23 mouse cellular contexts compared by ENCODE assay signal in genomic region chr13:98360391-98360790, GRCm38 (mm10). TPM values are rescaled to one million over a fixed set of nuclear protein-coding genes. Genes with fewer than 3 reads are reported as not detected.
"Had no signal": no experiment of that assay in that cellular context is flagged by ENCODE, and none has a peak within 500 bp of the region (broad histone marks: within the 10 kb centered on the region; RNA-seq: fewer than 3 reads in every experiment).

No protein-coding gene starts in this region.

- H3K4me3 ChIP-seq: layer of hippocampus, adult 2 months; limb, embryonic 10.5 days; limb, embryonic 13.5 days; liver, embryonic 12.5 days; liver, embryonic 15.5 days; lung, embryonic 15.5 days; megakaryocyte, embryonic 14.5 days; midbrain, embryonic 12.5 days had no signal

- H3K4me2 ChIP-seq: limb, embryonic 13.5 days; liver, embryonic 12.5 days; liver, embryonic 15.5 days; lung, embryonic 15.5 days; midbrain, embryonic 12.5 days had no signal

- H3K36me3 ChIP-seq: limb, embryonic 10.5 days; limb, embryonic 13.5 days; liver, embryonic 12.5 days; liver, embryonic 15.5 days; lung, embryonic 15.5 days; midbrain, embryonic 12.5 days had no signal

- ATAC-seq: liver, embryonic 12.5 days had no signal

- H3K9ac ChIP-seq: limb, embryonic 13.5 days; liver, embryonic 12.5 days; liver, embryonic 15.5 days; lung, embryonic 15.5 days; midbrain, embryonic 12.5 days had no signal

- H3K27ac ChIP-seq: layer of hippocampus, adult 2 months; limb, embryonic 10.5 days; limb, embryonic 13.5 days; liver, embryonic 12.5 days; liver, embryonic 15.5 days; lung, embryonic 15.5 days; midbrain, embryonic 12.5 days had no signal

- H3K9me3 ChIP-seq: limb, embryonic 10.5 days; limb, embryonic 13.5 days; liver, embryonic 12.5 days; liver, embryonic 15.5 days; lung, embryonic 15.5 days; midbrain, embryonic 12.5 days had no signal

- DNase-seq: kidney, adult 11 months; kidney, adult 8-10 months; kidney, postnatal 25 days; layer of hippocampus, adult 9-11 months; liver; lung, adult 18-20 months; lung, postnatal 10 days; lung, postnatal 36 days; right cerebral cortex, postnatal 25 days; thymus, adult 18-20 months; thymus, postnatal 36 days had no signal

RNA-seq across cellular contexts. Expression of gene Foxd1, which starts 6.3 kb away (rescaled TPM):
- polyA plus RNA-seq: large intestine, adult 2 months; liver, embryonic 12.5 days; liver, embryonic 15.5 days; spleen, adult 2 months; testis, adult 2 months; urinary bladder, adult 2 months had no signal
